Mouse (Mus musculus): ENCODE data around the gene Uggt2.

Uggt2 gene

GRCm38 (mm10) chr14:119098851-119099569 is at the start of gene Uggt2:
Gene Uggt2, minus strand, starts transcription at chr14:119099430.
- DNase-seq (ENCODE audit: low spot score in 2 of 2) = peak; percentile 69 to 77

DNA sequence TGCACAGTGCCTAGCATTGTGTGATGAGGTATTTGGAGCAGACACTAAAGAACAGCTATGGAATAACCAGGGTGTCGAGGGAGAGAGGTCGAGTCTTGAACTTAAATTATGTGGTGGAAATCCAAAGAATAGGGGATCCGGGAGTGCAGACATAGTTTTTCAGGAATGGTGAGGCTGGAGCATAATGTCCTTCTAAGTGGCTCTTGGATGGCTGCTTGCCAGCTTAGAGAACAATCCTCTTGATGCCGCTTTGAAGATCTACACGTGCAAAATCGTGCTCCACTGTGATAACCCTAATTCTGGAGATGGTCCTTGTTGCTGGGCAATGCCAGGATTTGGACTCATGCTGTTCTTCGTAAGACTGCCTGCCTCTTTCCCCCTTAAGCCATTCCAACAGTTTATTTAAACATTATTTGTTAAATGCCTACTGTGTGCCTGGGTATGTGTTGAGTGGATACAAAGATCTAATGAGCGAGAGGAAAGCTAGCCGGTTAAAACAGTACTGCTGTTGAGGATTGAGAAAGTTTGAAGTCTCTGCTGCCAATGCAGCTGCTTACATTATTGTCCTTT is 40.2 kb upstream of the Uggt2 start:
- DNase-seq (ENCODE audit: low spot score in 2 of 2) = no peak

DNA sequence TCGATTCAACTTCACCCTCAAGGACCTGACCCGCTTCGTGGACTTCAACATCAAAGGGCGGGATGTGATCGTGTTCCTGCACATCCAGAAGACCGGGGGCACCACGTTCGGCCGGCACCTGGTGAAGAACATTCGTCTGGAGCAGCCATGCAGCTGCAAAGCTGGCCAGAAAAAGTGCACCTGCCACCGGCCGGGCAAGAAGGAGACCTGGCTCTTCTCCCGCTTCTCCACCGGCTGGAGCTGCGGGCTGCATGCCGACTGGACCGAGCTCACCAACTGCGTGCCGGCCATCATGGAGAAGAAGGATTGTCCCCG is 39.5 kb upstream of the Uggt2 start:
- no peak for DNase-seq (ENCODE audit: low spot score in 2 of 2)

DNA sequence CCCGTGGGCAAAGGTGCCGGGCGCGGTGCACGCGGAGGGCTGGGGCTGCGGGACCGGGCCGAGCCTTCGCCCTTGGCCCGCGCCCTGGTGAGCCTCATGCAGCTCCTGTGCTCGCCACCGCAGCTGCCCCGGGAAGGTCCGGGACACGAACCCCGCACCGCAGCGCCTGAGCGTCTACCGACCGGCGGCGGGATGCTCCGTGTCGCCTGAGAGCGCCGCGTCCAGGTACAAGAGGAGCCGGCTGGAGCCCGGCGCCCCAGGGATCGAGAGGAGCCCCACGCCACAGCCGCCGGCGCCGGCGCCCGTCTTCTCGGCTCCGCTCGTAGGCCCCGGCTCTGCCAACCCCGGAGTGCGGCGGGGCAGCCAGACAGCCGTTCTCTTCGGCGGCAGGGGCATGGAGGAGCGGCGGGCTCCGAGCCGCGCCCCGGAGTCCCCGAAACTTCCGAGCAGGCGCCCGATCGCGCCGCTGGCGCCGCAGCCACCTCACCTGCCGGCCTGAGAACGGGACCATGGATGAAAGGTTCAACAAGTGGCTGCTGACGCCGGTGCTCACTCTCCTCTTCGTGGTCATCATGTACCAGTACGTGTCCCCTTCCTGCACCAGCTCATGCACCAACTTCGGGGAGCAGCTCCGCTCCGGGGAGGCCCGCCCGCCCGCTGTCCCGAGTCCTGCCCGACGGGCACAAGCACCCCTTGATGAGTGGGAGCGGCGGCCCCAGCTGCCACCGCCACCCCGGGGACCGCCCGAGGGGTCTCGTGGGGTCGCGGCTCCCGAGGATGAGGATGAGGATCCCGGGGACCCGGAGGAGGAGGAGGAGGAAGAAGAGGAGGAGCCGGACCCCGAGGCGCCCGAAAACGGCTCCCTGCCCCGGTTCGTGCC is 38.9 kb upstream of the Uggt2 start, which contains the start of gene Hs6st3:
TSS of gene Hs6st3 (plus strand) at position 436 of the 880 bp plus-strand sequence.
- DNase-seq (ENCODE audit: low spot score in 2 of 2) = no peak

DNA sequence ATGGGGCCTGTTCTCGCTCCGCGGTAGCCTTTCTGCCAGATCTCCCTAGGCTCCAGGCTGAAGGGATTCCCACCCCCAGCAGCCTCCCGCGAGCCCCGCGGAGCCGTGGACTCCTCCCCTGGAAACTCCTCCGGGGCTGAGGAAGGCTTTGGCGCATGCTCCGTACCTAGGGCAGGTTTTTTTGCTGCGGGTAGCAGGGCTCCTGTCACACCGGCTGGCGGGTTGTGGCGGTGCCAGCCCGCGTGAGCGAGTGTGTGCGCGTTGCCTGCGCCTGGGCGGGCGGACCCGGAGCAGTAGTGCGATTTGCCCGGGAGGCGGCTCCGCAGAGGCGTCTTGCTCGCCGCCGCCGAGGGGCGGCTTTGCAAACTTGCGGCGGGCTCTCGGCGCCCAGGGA is 38.3 kb upstream of the Uggt2 start:
- DNase-seq (ENCODE audit: low spot score in 2 of 2) = peak; percentile 76 to 78

DNA sequence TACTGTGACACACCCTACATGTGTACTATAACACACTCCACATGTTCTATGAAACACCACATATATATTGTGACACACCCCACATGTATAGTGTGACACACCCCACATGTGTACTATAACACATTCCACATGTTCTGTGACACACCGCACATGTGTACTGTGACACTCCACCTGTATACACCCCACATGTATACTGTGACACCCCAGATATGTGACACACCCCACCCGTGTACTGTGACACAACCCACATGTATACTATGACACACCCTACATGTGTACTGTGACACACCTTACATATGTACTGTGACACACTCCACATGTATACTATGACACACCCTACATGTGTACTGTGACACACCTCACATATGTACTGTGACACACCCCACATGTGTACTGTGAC is 28.1 kb upstream of the Uggt2 start:
- no peak for DNase-seq (ENCODE audit: low spot score in 2 of 2)

- DNase-seq (ENCODE audit: low spot score in 2 of 2) = no peak
These were observed 26.6 kb upstream of the Uggt2 start for GRCm38 (mm10) chr14:119125840-119126239.

DNA sequence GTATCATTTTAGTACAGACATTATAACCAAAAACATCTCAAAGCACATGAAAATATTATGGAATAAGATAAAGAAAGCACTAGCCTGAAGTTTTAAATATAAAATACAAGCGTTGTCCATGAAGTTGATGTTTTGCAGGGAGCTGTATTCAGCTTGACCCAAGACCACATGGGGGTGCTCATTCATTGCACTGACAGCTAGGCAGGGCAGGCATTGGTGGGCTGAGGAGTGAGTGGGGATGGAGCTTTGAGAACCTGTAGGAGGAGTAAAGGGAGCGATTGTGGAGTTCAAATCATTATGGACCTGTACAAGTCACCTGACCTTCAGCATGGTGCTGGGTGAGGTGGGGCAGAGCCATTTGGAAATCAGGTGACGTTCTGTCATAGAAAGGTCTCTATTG is 24.8 kb upstream of the Uggt2 start:
- DNase-seq (ENCODE audit: low spot score in 2 of 2) = no peak

- DNase-seq (ENCODE audit: low spot score in 2 of 2) = no peak
These were observed 24.4 kb upstream of the Uggt2 start for GRCm38 (mm10) chr14:119123582-119123981.

DNA sequence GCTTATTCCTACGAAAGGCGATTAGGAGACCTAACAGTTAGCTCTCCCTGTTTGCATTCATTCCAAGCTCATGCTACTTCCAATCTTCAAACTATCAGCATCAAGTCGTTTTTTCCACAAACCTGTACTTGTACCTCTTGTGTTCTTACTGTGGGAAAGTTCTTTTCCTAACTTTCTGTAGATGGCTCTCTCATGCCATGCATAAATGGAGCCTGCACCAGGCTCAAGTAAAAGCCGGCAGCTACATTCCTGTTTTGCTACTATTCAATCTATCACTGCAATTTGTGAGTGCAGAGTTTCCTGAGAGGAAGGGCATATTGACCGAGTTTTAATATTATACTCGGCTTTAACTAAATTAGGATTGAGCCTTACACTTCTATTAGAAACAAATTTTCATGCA is 13.3 kb upstream of the Uggt2 start:
- DNase-seq (ENCODE audit: low spot score in 2 of 2) = no peak

DNA sequence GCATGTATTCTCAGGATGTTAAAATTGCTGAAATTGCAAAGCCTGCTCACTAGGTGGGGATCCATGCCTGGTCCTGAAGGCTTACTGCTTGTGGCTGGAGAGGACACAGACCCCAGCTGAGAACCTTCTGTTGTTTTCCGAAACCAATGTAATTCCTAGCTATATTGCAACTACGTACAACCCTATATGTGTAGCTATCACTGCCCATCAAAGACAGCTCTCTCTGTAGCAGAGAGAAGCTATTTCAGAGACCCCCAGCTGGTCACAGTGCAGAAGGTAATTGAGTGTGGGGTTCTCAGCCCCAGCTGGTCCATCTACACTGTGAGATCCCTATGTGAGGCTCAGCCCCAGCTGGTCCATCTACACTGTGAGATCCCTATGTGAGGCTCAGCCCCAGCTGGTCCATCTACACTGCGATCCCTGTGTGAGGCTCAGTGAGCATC is 10.6 kb upstream of the Uggt2 start:
- DNase-seq (ENCODE audit: low spot score in 2 of 2) = no peak

GRCm38 (mm10) chr14:119108776-119109301 is 9.6 kb upstream of the Uggt2 start:
- no peak for DNase-seq (ENCODE audit: low spot score in 2 of 2)

GRCm38 (mm10) chr14:119107591-119107990 is 8.4 kb upstream of the Uggt2 start:
- no peak for DNase-seq (ENCODE audit: low spot score in 2 of 2)

DNA sequence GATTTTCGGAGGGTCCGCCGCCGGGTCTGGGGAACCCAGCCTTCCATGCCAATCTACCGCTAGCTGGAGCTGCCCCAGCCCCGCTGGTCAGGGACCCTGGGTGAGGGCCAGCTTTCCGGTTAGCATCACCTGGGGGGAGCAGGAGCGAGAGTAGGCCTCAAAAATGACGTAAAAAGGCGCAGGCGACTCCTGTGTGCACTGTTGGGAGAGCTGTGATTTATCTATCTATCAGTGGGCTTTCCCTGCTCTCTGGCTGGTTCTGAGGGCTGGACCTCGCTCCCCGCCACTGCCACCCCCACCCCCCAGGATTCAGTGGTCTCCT is 301 bp upstream of the Uggt2 start:
- no peak for DNase-seq (ENCODE audit: low spot score in 2 of 2)

- no peak for DNase-seq (ENCODE audit: low spot score in 2 of 2)
These were observed 37.4 kb downstream of the Uggt2 start for GRCm38 (mm10) chr14:119061811-119062210.

DNA sequence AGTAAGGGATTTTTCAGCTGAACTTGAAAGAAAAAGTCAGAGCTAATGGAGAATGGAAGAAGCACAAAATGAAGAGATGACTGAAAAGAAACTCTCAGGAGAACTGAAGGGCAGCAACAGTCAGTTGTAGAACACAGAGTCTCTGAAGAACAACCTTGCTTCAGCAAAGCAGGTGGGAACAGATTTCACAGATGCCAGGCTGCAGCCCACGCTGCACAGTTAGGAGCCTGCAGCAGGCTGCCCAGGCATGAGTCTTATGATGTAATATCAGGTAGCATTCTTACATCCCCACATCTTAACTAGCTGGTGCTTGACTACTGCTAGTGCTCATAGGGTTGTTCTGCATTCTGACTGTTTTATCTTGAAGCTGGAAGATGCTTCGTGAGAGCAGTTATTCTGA is 38.5 kb downstream of the Uggt2 start:
- no peak for DNase-seq (ENCODE audit: low spot score in 2 of 2)

GRCm38 (mm10) chr14:119057014-119057413 is 42.2 kb downstream of the Uggt2 start:
- DNase-seq (ENCODE audit: low spot score in 2 of 2) = no peak

GRCm38 (mm10) chr14:119052969-119053368 is 46.3 kb downstream of the Uggt2 start:
- no peak for DNase-seq (ENCODE audit: low spot score in 2 of 2)

GRCm38 (mm10) chr14:119052361-119052760 is 46.9 kb downstream of the Uggt2 start:
- DNase-seq (ENCODE audit: low spot score in 2 of 2) = no peak

GRCm38 (mm10) chr14:119043765-119044164 is 55.5 kb downstream of the Uggt2 start:
- DNase-seq (ENCODE audit: low spot score in 2 of 2) = no peak

- DNase-seq (ENCODE audit: low spot score in 2 of 2) = peak in 1 of 2 experiments; percentile 25
These were observed 59.0 kb downstream of the Uggt2 start for GRCm38 (mm10) chr14:119040253-119040652.

- DNase-seq (ENCODE audit: low spot score in 2 of 2) = no peak
These were observed 61.5 kb downstream of the Uggt2 start for GRCm38 (mm10) chr14:119037755-119038154.
